Mouse (Mus musculus): Measurements from ENCODE around the gene Scap. TPM values are rescaled to one million over a fixed set of nuclear protein-coding genes. Genes with fewer than 3 reads are reported as not detected.

Scap gene
- polyA plus RNA-seq, 1 experiment from 2014 or later = 47.3 TPM

GRCm38 (mm10) chr9:110340037-110340750, 7.1 kb downstream of the Scap start:
- WGBS = 90% methylated on average over 5 of the region's 5 CpGs
- no peak overlapping the region for H3K27ac ChIP-seq
- H3K4me3 ChIP-seq = no peak overlapping the region
- ATAC-seq (ENCODE audit: low FRiP score) = no peak
- H3K9me3 ChIP-seq (replicated peaks) = no peaks in the 10 kb centered on the region
- no peaks in the 10 kb centered on the region for H3K36me3 ChIP-seq
- no peaks in the 10 kb centered on the region for H3K27me3 ChIP-seq
- no peaks in the 10 kb centered on the region for H3K4me1 ChIP-seq
- no peak overlapping the region for H3K9ac ChIP-seq
- no peak overlapping the region for H3K4me2 ChIP-seq (replicated peaks)

GRCm38 (mm10) chr9:110342008-110342407, 8.9 kb downstream of the Scap start:
- H3K4me1 ChIP-seq = no peaks in the 10 kb centered on the region
- ATAC-seq (ENCODE audit: low FRiP score) = no peak
- WGBS = 88% methylated on average over 8 of the region's 8 CpGs

GRCm38 (mm10) chr9:110343805-110344204, 10.7 kb downstream of the Scap start:
- H3K9ac ChIP-seq = no peak overlapping the region
- no peak overlapping the region for H3K4me3 ChIP-seq
- H3K4me2 ChIP-seq (replicated peaks) = no peak overlapping the region
- H3K9me3 ChIP-seq (replicated peaks) = no peaks in the 10 kb centered on the region
- ATAC-seq (ENCODE audit: low FRiP score) = no peak
- WGBS = 66% methylated on average over 6 of the region's 6 CpGs
- H3K27ac ChIP-seq = no peak overlapping the region
- H3K4me1 ChIP-seq = no peaks in the 10 kb centered on the region
- no peaks in the 10 kb centered on the region for H3K36me3 ChIP-seq
- no peaks in the 10 kb centered on the region for H3K27me3 ChIP-seq

More at GRCm38 (mm10) chr9:110342008-110342407, 8.9 kb downstream of the Scap start:
- H3K27ac ChIP-seq = no peak overlapping the region
- no peak overlapping the region for H3K4me3 ChIP-seq
- H3K27me3 ChIP-seq = no peaks in the 10 kb centered on the region
- no peak overlapping the region for H3K9ac ChIP-seq
- H3K36me3 ChIP-seq = no peaks in the 10 kb centered on the region
- H3K9me3 ChIP-seq (replicated peaks) = no peaks in the 10 kb centered on the region
- H3K4me2 ChIP-seq (replicated peaks) = no peak overlapping the region

GRCm38 (mm10) chr9:110345057-110345739, 12.1 kb downstream of the Scap start:
- no peak overlapping the region for H3K4me2 ChIP-seq (replicated peaks)
- no peak for ATAC-seq (ENCODE audit: low FRiP score)
- WGBS = 72% methylated on average over 7 of the region's 7 CpGs

GRCm38 (mm10) chr9:110348899-110349298, 15.8 kb downstream of the Scap start:
- ATAC-seq (ENCODE audit: low FRiP score) = no peak
- no peaks in the 10 kb centered on the region for H3K27me3 ChIP-seq
- no peaks in the 10 kb centered on the region for H3K36me3 ChIP-seq
- H3K4me1 ChIP-seq = no peaks in the 10 kb centered on the region
- no peak overlapping the region for H3K9ac ChIP-seq
- no peak overlapping the region for H3K4me3 ChIP-seq
- no peaks in the 10 kb centered on the region for H3K9me3 ChIP-seq (replicated peaks)
- H3K4me2 ChIP-seq (replicated peaks) = no peak overlapping the region
- WGBS = 77% methylated on average over 4 of the region's 4 CpGs
- no peak overlapping the region for H3K27ac ChIP-seq

More at GRCm38 (mm10) chr9:110345057-110345739, 12.1 kb downstream of the Scap start:
- H3K36me3 ChIP-seq = no peaks in the 10 kb centered on the region
- H3K27me3 ChIP-seq = no peaks in the 10 kb centered on the region
- H3K9ac ChIP-seq = no peak overlapping the region
- H3K4me1 ChIP-seq = no peaks in the 10 kb centered on the region
- H3K27ac ChIP-seq = no peak overlapping the region
- H3K4me3 ChIP-seq = no peak overlapping the region
- no peaks in the 10 kb centered on the region for H3K9me3 ChIP-seq (replicated peaks)

- H3K9me3 ChIP-seq (replicated peaks) = no peaks in the 10 kb centered on the region
- no peaks in the 10 kb centered on the region for H3K4me1 ChIP-seq
- no peak for ATAC-seq (ENCODE audit: low FRiP score)
- 84% methylated on average over 5 of the region's 5 CpGs for WGBS
- H3K4me2 ChIP-seq (replicated peaks) = no peak overlapping the region
- 0 out of 2 replicates have a peak, but pooled peaks cover 6% of the 10 kb centered on the region for H3K36me3 ChIP-seq
- H3K4me3 ChIP-seq = no peak overlapping the region
- H3K27me3 ChIP-seq = no peaks in the 10 kb centered on the region
- H3K27ac ChIP-seq = no peak overlapping the region
- no peak overlapping the region for H3K9ac ChIP-seq
These were observed 17.1 kb downstream of the Scap start for GRCm38 (mm10) chr9:110350188-110350587.

GRCm38 (mm10) chr9:110350612-110351011, 17.5 kb downstream of the Scap start:
- Histone ChIP-seq H3K36me3 (peaks cover 9% of the 10 kb centered on the region; the same call in 1 of the 2 replicates), H3K4me1 (no peaks in the 10 kb centered on the region), H3K4me2 (replicated peaks) (no peak overlapping the region), H3K27me3 (no peaks in the 10 kb centered on the region), H3K9ac (no peak overlapping the region), H3K9me3 (replicated peaks) (no peaks in the 10 kb centered on the region), H3K27ac (no peak overlapping the region), H3K4me3 (no peak overlapping the region)
- 81% methylated on average over 5 of the region's 5 CpGs for WGBS
- ATAC-seq (ENCODE audit: low FRiP score) = no peak

- no peak for ATAC-seq (ENCODE audit: low FRiP score)
- Histone ChIP-seq H3K4me2 (replicated peaks) (no peak overlapping the region), H3K27ac (no peak overlapping the region), H3K36me3 (peaks cover 11% of the 10 kb centered on the region; the same call in 1 of the 2 replicates), H3K27me3 (no peaks in the 10 kb centered on the region), H3K4me3 (no peak overlapping the region), H3K9ac (no peak overlapping the region), H3K4me1 (no peaks in the 10 kb centered on the region), H3K9me3 (replicated peaks) (no peaks in the 10 kb centered on the region)
- WGBS = 93% methylated on average over 2 of the region's 2 CpGs
These were observed 18.3 kb downstream of the Scap start for GRCm38 (mm10) chr9:110351350-110351749.

GRCm38 (mm10) chr9:110351932-110352632, 19.0 kb downstream of the Scap start:
- no peak overlapping the region for H3K4me3 ChIP-seq
- peaks cover 11% of the 10 kb centered on the region; the same call in 1 of the 2 replicates for H3K36me3 ChIP-seq
- H3K27ac ChIP-seq = no peak overlapping the region
- no peak overlapping the region for H3K9ac ChIP-seq
- 94% methylated on average over 8 of the region's 8 CpGs for WGBS
- no peaks in the 10 kb centered on the region for H3K9me3 ChIP-seq (replicated peaks)
- no peaks in the 10 kb centered on the region for H3K4me1 ChIP-seq
- no peak overlapping the region for H3K4me2 ChIP-seq (replicated peaks)
- ATAC-seq (ENCODE audit: low FRiP score) = no peak
- H3K27me3 ChIP-seq = no peaks in the 10 kb centered on the region

- no peaks in the 10 kb centered on the region for H3K9me3 ChIP-seq (replicated peaks)
- ATAC-seq (ENCODE audit: low FRiP score) = no peak
- H3K9ac ChIP-seq = no peak overlapping the region
- H3K27me3 ChIP-seq = no peaks in the 10 kb centered on the region
- H3K36me3 ChIP-seq = peaks cover 23% of the 10 kb centered on the region
- H3K4me2 ChIP-seq (replicated peaks) = no peak overlapping the region
- H3K27ac ChIP-seq = no peak overlapping the region
- no peak overlapping the region for H3K4me3 ChIP-seq
- H3K4me1 ChIP-seq = no peaks in the 10 kb centered on the region
- WGBS = 92% methylated on average over 2 of the region's 2 CpGs
These were observed 25.3 kb downstream of the Scap start for GRCm38 (mm10) chr9:110358341-110358740.

- whole genome bisulfite sequencing = 81% methylated on average over 12 of the region's 12 CpGs
- Histone ChIP-seq H3K4me3 (no peak overlapping the region), H3K4me2 (replicated peaks) (no peak overlapping the region), H3K9ac (no peak overlapping the region), H3K4me1 (no peaks in the 10 kb centered on the region), H3K9me3 (replicated peaks) (no peaks in the 10 kb centered on the region), H3K36me3 (peaks cover 28% of the 10 kb centered on the region), H3K27me3 (no peaks in the 10 kb centered on the region), H3K27ac (no peak overlapping the region)
- ATAC-seq (ENCODE audit: low FRiP score) = no peak
These were observed 28.2 kb downstream of the Scap start for GRCm38 (mm10) chr9:110361299-110361698.

- no peaks in the 10 kb centered on the region for H3K9me3 ChIP-seq (replicated peaks)
- no peak for ATAC-seq (ENCODE audit: low FRiP score)
- no peak overlapping the region for H3K9ac ChIP-seq
- no peak overlapping the region for H3K4me3 ChIP-seq
- H3K4me1 ChIP-seq = no peaks in the 10 kb centered on the region
- H3K27me3 ChIP-seq = no peaks in the 10 kb centered on the region
- no peak overlapping the region for H3K27ac ChIP-seq
- WGBS = 88% methylated on average over 10 of the region's 10 CpGs
- no peak overlapping the region for H3K4me2 ChIP-seq (replicated peaks)
- H3K36me3 ChIP-seq = peaks cover 28% of the 10 kb centered on the region
These were observed 29.2 kb downstream of the Scap start for GRCm38 (mm10) chr9:110362337-110362736.

Measured in hindbrain, embryonic 12.5 days (tissue).